Mouse (Mus musculus): ENCODE results near the gene Hprt. TPM values are rescaled to one million over a fixed set of nuclear protein-coding genes. Genes with fewer than 3 reads are reported as not detected.
A peak's percentile ranks its signal among the peaks of the same experiment; 100 is the strongest.
"Not testable (repeated sequence)": the region's sequence is repeated elsewhere in the genome, so short reads cannot be mapped to it uniquely, and the experiment has no call there.

Gene Hprt
- polyA plus RNA-seq, 1 experiment from 2014 or later = 139 TPM

DNA sequence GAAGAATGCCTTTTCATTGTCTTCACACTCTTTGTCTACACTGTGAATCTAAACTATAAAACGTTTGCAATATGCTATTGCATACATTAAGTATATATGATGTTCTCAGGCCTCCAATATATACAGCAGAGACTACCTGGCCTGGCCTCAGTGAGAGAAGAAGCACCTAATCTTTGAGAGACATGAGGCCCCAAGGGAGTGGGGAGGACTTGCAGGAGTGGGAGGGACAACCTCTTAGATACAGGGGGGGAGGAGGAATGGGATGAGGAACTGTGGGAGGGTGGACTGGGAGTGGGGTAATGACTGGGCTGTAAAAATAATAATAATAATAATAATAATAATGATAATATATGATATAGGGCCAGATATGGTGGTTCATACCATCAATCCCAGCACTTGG is 9.4 kb upstream of the Hprt start:
- H3K27ac ChIP-seq = no peak overlapping the region
- DNase-seq (ENCODE audit: low spot score) (no peak), ATAC-seq (ENCODE audit: low FRiP score) (no peak)
- no peaks in the 10 kb centered on the region for H3K4me1 ChIP-seq (replicated peaks; ENCODE audit: control insufficient read depth, insufficient read depth, low read length)
- no peaks in the 10 kb centered on the region for H3K27me3 ChIP-seq (ENCODE audit: control insufficient read depth, insufficient read depth, low read length)
- no peaks in the 10 kb centered on the region for H3K9me3 ChIP-seq (ENCODE audit: control insufficient read depth, low read length)
- H3K9ac ChIP-seq = no peak overlapping the region
- no peak overlapping the region for H3K4me3 ChIP-seq (replicated peaks; ENCODE audit: low read length)
- H3K36me3 ChIP-seq (replicated peaks; ENCODE audit: control insufficient read depth, insufficient read depth) = no peaks in the 10 kb centered on the region
- no peak overlapping the region for H3K4me2 ChIP-seq (replicated peaks)
- WGBS = 50% methylated on average over 1 of the region's 1 CpGs

DNA sequence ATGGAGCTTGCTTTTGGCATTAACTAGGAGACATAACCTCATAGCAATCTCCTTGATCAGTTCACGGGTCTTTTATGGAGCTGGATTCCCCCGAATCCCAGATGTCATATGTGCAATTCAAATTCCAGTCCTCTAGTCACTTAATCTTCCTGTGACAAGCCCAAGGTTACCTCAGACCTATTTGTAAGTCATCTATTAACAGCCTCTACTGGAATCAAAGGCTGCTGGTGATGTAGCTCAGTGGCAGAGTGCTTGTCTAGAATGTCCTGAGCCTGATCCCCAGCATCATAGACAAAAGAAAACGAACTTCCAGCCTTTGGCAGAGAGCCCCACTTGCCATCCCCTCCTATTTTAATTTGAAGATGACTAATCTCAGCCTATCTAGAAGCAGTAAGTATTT is 6.6 kb upstream of the Hprt start:
- DNase-seq (ENCODE audit: low spot score) (no peak), ATAC-seq (ENCODE audit: low FRiP score) (no peak)
- no peaks in the 10 kb centered on the region for H3K9me3 ChIP-seq (ENCODE audit: control insufficient read depth, low read length)
- H3K36me3 ChIP-seq (replicated peaks; ENCODE audit: control insufficient read depth, insufficient read depth) = no peaks in the 10 kb centered on the region
- 68% methylated on average over 3 of the region's 3 CpGs for WGBS
- no peak overlapping the region for H3K4me2 ChIP-seq (replicated peaks)
- H3K4me1 ChIP-seq (replicated peaks; ENCODE audit: control insufficient read depth, insufficient read depth, low read length) = no peaks in the 10 kb centered on the region
- H3K9ac ChIP-seq = no peak overlapping the region
- no peaks in the 10 kb centered on the region for H3K27me3 ChIP-seq (ENCODE audit: control insufficient read depth, insufficient read depth, low read length)
- H3K4me3 ChIP-seq (replicated peaks; ENCODE audit: low read length) = no peak overlapping the region
- no peak overlapping the region for H3K27ac ChIP-seq

DNA sequence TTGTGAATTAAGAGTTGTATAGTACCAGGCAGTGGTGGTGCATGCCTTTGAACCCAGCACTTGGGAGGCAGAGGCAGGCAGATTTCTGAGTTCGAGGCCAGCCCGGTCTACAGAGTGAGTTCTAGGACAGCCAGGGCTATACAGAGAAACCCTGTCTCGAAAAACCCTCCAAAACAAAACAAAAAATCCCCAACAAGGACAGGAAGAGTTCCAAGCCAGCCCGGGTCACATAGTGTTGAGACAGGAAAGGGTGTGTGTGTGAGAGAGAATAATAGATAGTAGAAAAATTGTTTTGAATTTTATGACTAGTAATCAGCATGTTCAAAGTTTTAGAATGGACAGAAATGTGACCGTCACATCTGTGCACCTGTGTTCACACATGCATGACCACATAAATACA is 6.8 kb downstream of the Hprt start:
- H3K9ac ChIP-seq; H3K27me3 ChIP-seq (ENCODE audit: control insufficient read depth, insufficient read depth, low read length); H3K9me3 ChIP-seq (ENCODE audit: control insufficient read depth, low read length); H3K36me3 ChIP-seq (replicated peaks; ENCODE audit: control insufficient read depth, insufficient read depth); H3K27ac ChIP-seq; H3K4me1 ChIP-seq (replicated peaks; ENCODE audit: control insufficient read depth, insufficient read depth, low read length); H3K4me3 ChIP-seq (replicated peaks; ENCODE audit: low read length); ATAC-seq (ENCODE audit: low FRiP score); DNase-seq (ENCODE audit: low spot score); H3K4me2 ChIP-seq (replicated peaks): not testable (repeated sequence)
- 90% methylated on average over 5 of the region's 5 CpGs for WGBS

DNA sequence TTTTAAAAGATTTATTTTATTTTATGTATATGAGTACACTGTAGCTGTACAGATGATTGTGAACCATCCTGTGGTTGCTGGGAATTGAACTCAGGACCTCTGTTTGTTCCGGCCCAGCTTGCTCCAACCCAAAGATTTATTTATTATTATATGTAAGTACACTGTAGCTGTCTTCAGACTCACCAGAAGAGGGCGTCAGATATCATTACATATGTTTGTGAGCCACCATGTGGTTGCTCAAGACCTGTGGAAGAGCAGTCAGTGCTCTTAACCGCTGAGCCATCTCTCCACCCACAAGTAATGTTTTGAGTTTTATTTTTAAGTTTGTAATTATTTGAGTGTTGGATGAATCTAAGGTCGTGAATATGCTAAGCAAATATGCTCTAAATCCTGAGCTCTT is 16.9 kb downstream of the Hprt start:
- not testable (repeated sequence) for DNase-seq (ENCODE audit: low spot score); ATAC-seq (ENCODE audit: low FRiP score)
- 68% methylated on average over 4 of the region's 4 CpGs for WGBS

DNA sequence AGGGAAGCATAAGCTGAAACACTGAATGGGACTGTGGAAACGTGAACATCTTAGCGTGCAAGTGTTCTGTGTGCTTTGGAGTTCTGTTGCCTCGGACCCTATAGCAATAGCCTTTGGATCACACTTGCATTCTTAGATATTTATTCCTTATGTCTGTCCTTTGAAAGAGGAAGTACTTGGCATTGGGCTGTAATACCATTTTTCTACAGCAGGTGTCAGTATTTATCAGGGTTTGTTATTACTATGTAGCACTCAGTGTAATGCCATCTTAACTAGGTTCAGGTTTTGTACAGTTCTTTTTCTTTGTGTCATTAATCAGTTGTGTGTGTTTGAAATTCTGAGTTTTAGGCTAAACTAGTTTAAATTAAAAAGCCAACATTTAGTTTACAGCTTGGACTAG is 18.1 kb downstream of the Hprt start:
- Histone ChIP-seq H3K9me3 (ENCODE audit: control insufficient read depth, low read length) (no peaks in the 10 kb centered on the region), H3K27me3 (ENCODE audit: control insufficient read depth, insufficient read depth, low read length) (no peaks in the 10 kb centered on the region), H3K36me3 (replicated peaks; ENCODE audit: control insufficient read depth, insufficient read depth) (no peaks in the 10 kb centered on the region), H3K4me3 (replicated peaks; ENCODE audit: low read length) (no peak overlapping the region), H3K4me1 (replicated peaks; ENCODE audit: control insufficient read depth, insufficient read depth, low read length) (no peaks in the 10 kb centered on the region), H3K9ac (no peak overlapping the region), H3K4me2 (replicated peaks) (no peak overlapping the region), H3K27ac (no peak overlapping the region)
- ATAC-seq (ENCODE audit: low FRiP score) (no peak), DNase-seq (ENCODE audit: low spot score) (peak; percentile 84)
- WGBS = 54% methylated on average over 3 of the region's 3 CpGs

More for the DNA sequence above, 16.9 kb downstream of the Hprt start:
- not testable (repeated sequence) for H3K9me3 ChIP-seq (ENCODE audit: control insufficient read depth, low read length); H3K27me3 ChIP-seq (ENCODE audit: control insufficient read depth, insufficient read depth, low read length); H3K4me2 ChIP-seq (replicated peaks); H3K27ac ChIP-seq; H3K4me1 ChIP-seq (replicated peaks; ENCODE audit: control insufficient read depth, insufficient read depth, low read length); H3K9ac ChIP-seq; H3K4me3 ChIP-seq (replicated peaks; ENCODE audit: low read length); H3K36me3 ChIP-seq (replicated peaks; ENCODE audit: control insufficient read depth, insufficient read depth)

DNA sequence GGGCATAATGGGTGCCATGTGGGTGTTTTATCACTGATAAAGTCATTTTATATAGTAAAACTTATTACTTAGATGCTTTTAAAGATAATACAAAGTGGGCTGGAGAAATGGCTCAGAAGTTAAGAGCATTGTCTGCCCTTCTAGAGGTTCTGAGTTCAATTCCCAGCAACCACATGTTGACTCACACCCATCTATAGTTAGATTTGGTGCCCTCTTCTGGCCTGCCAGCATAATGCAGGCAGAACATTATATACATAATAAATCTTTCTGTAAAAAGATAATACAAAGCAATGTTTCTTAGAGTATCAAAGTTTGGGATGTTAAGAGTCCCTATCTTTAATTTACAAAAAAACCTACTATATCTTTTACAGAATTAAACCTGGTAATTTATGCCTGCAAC is 27.6 kb downstream of the Hprt start:
- H3K4me1 ChIP-seq (replicated peaks; ENCODE audit: control insufficient read depth, insufficient read depth, low read length) = no peaks in the 10 kb centered on the region
- H3K9ac ChIP-seq = no peak overlapping the region
- H3K27me3 ChIP-seq (ENCODE audit: control insufficient read depth, insufficient read depth, low read length) = no peaks in the 10 kb centered on the region
- no peak overlapping the region for H3K4me2 ChIP-seq (replicated peaks)
- H3K9me3 ChIP-seq (ENCODE audit: control insufficient read depth, low read length) = no peaks in the 10 kb centered on the region
- H3K36me3 ChIP-seq (replicated peaks; ENCODE audit: control insufficient read depth, insufficient read depth) = peaks cover 14% of the 10 kb centered on the region
- H3K4me3 ChIP-seq (replicated peaks; ENCODE audit: low read length) = no peak overlapping the region
- DNase-seq (ENCODE audit: low spot score) (no peak), ATAC-seq (ENCODE audit: low FRiP score) (no peak)
- H3K27ac ChIP-seq = no peak overlapping the region

DNA sequence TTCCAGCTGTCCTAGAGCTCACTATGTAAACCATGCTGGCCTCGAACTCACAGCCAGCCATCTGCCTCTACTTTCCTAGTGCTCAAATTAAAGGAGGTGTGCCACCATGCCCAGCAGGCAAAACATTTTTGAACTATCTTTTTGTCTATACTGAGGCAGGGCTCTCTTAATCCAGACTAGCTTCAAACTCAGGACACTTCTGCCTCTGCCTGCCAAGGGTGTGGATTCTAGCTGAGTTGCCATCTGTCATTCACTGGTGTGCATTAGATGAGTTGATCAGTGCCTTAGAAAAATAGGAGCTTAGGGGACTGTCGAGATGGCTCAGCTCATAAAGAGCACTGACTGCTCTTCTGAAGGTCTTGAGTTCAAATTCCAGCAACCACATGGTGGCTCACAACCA is 35.1 kb downstream of the Hprt start:
- ATAC-seq (ENCODE audit: low FRiP score) (no peak), DNase-seq (ENCODE audit: low spot score) (no peak)
- no peak overlapping the region for H3K27ac ChIP-seq
- H3K36me3 ChIP-seq (replicated peaks; ENCODE audit: control insufficient read depth, insufficient read depth) = no peaks in the 10 kb centered on the region
- no peak overlapping the region for H3K4me2 ChIP-seq (replicated peaks)
- no peaks in the 10 kb centered on the region for H3K27me3 ChIP-seq (ENCODE audit: control insufficient read depth, insufficient read depth, low read length)
- no peaks in the 10 kb centered on the region for H3K9me3 ChIP-seq (ENCODE audit: control insufficient read depth, low read length)
- no peaks in the 10 kb centered on the region for H3K4me1 ChIP-seq (replicated peaks; ENCODE audit: control insufficient read depth, insufficient read depth, low read length)
- 86% methylated on average over 2 of the region's 2 CpGs for WGBS
- H3K9ac ChIP-seq = no peak overlapping the region
- H3K4me3 ChIP-seq (replicated peaks; ENCODE audit: low read length) = no peak overlapping the region

DNA sequence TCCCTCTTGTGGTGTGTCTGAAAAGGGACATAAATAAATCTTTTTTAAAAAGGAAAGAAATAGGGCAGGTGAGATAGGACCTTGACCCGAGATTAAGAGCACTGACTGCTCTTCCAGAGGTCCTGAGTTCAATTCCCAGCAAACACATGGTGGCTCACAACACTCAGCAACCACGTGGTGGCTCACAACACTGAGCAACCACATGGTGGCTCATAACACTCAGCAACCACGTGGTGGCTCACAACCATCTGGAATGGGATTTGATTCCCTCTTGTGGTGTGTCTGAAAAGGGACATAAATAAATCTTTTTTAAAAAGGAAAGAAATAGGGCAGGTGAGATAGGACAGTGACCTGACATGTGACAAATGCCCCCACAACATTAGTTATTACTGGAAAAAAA is 36.3 kb downstream of the Hprt start:
- not testable (repeated sequence) for ATAC-seq (ENCODE audit: low FRiP score); H3K9me3 ChIP-seq (ENCODE audit: control insufficient read depth, low read length); H3K4me2 ChIP-seq (replicated peaks); H3K36me3 ChIP-seq (replicated peaks; ENCODE audit: control insufficient read depth, insufficient read depth); H3K27ac ChIP-seq; H3K4me3 ChIP-seq (replicated peaks; ENCODE audit: low read length); DNase-seq (ENCODE audit: low spot score); H3K4me1 ChIP-seq (replicated peaks; ENCODE audit: control insufficient read depth, insufficient read depth, low read length); H3K27me3 ChIP-seq (ENCODE audit: control insufficient read depth, insufficient read depth, low read length); H3K9ac ChIP-seq
- 27% methylated on average over 3 of the region's 3 CpGs for WGBS

DNA sequence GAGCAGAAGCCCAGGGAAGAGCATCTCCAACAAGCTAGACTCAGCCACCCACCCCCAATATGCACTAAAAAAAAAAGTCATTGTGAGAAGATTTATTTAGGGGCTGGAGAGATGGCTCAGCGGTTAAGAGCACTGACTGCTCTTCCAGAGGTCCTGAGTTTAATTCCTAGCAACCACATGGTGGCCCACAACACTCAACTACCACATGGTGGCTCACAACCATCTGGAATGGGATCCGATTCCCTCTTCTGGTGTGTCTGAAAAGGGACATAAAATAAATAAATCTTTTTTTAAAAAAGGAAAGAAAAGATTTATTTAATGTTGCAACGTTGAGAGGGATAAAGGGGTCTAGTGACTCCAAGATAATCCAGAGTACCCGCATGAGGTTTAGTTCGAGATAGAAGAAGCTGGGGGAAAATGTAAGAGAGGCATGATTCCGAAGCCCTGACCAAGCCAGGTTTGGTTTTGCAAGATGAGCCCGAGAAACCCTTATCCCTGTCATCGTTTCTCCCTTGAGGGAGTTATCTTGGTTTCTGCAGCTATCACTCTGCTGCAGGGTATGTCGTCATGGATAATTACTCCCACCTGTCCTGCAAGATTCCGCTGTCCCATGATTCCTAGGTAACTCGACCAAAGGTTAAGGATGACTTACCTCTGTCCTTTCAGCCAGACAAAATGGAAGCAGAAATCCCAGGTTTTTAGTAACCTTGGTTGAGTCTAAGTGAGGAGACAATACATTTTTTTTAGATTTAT is 37.7 kb downstream of the Hprt start:
- no peaks in the 10 kb centered on the region for H3K36me3 ChIP-seq (replicated peaks; ENCODE audit: control insufficient read depth, insufficient read depth)
- 75% methylated on average over 11 of the region's 11 CpGs for WGBS
- ATAC-seq (ENCODE audit: low FRiP score) (no peak), DNase-seq (ENCODE audit: low spot score) (no peak)
- no peak overlapping the region for H3K9ac ChIP-seq
- H3K4me1 ChIP-seq (replicated peaks; ENCODE audit: control insufficient read depth, insufficient read depth, low read length) = no peaks in the 10 kb centered on the region
- no peak overlapping the region for H3K27ac ChIP-seq
- no peak overlapping the region for H3K4me3 ChIP-seq (replicated peaks; ENCODE audit: low read length)
- H3K27me3 ChIP-seq (ENCODE audit: control insufficient read depth, insufficient read depth, low read length) = no peaks in the 10 kb centered on the region
- H3K9me3 ChIP-seq (ENCODE audit: control insufficient read depth, low read length) = no peaks in the 10 kb centered on the region
- H3K4me2 ChIP-seq (replicated peaks) = no peak overlapping the region

DNA sequence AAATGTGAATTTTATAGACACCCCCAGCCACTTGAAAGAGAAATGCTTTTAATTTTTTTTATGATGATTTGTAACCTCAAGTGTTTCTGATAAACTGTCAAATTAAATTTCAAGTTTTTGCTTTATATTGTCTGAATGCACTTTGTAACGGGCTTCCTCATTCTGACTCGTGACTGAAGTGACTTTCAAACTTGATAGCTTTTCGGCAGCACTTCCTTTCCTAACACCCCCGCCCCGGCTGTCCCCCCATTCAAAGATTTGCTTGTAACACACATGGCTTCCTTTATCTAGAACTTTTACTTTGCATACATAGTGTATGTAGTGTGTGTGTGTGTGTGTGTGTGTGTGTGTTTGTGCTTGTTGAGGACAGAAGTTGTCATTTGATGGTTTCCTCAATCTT is 41.6 kb downstream of the Hprt start:
- Histone ChIP-seq H3K27me3 (ENCODE audit: control insufficient read depth, insufficient read depth, low read length) (no peaks in the 10 kb centered on the region), H3K9ac (no peak overlapping the region), H3K27ac (no peak overlapping the region), H3K36me3 (replicated peaks; ENCODE audit: control insufficient read depth, insufficient read depth) (no peaks in the 10 kb centered on the region), H3K4me2 (replicated peaks) (no peak overlapping the region), H3K9me3 (ENCODE audit: control insufficient read depth, low read length) (no peaks in the 10 kb centered on the region), H3K4me1 (replicated peaks; ENCODE audit: control insufficient read depth, insufficient read depth, low read length) (no peaks in the 10 kb centered on the region), H3K4me3 (replicated peaks; ENCODE audit: low read length) (no peak overlapping the region)
- 85% methylated on average over 5 of the region's 5 CpGs for WGBS
- DNase-seq (ENCODE audit: low spot score) (no peak), ATAC-seq (ENCODE audit: low FRiP score) (no peak)

Measured in hindbrain, embryonic 14.5 days (tissue).